Mouse (Mus musculus): ENCODE measurements at regions not wholly inside any gene's neighbourhood (a gene's known extent, or its start where the extent isn't known, plus 50 kb on each side); places are given as distances from the start of the nearest gene placed in this dataset.

GRCm38 (mm10) chr5:63331186-63331585 lies 317.7 kb upstream of the Nwd2 start:
- Histone ChIP-seq H3K4me3 (ENCODE audit: low read depth, low read length) (no peak overlapping the region), H3K36me3 (ENCODE audit: insufficient read depth) (no peaks in the 10 kb centered on the region), H3K9ac (no peak overlapping the region), H3K27me3 (ENCODE audit: insufficient read depth, low read length) (no peaks in the 10 kb centered on the region), H3K27ac (ENCODE audit: low read depth) (no peak overlapping the region), H3K4me1 (ENCODE audit: insufficient read depth) (no peaks in the 10 kb centered on the region), H3K9me3 (ENCODE audit: low read depth, low read length) (no peaks in the 10 kb centered on the region), H3K4me2 (no peak overlapping the region)
- TF ChIP-seq CTCF (IDR thresholded peaks at IDR 0.05; ENCODE audit: low read depth) = no peak
- no peak for DNase-seq
- ATAC-seq (ENCODE audit: insufficient read depth) = no peak

- H3K9ac ChIP-seq = no peak overlapping the region
- H3K27ac ChIP-seq (ENCODE audit: low read depth) = no peak overlapping the region
- H3K4me3 ChIP-seq (ENCODE audit: low read depth, low read length) = no peak overlapping the region
- ATAC-seq (ENCODE audit: insufficient read depth) (no peak), DNase-seq (no peak)
- H3K36me3 ChIP-seq (ENCODE audit: insufficient read depth) = no peaks in the 10 kb centered on the region
- no peaks in the 10 kb centered on the region for H3K9me3 ChIP-seq (ENCODE audit: low read depth, low read length)
- no peak for TF ChIP-seq CTCF (IDR thresholded peaks at IDR 0.05; ENCODE audit: low read depth)
- H3K4me2 ChIP-seq = no peak overlapping the region
- no peaks in the 10 kb centered on the region for H3K27me3 ChIP-seq (ENCODE audit: insufficient read depth, low read length)
- no peaks in the 10 kb centered on the region for H3K4me1 ChIP-seq (ENCODE audit: insufficient read depth)
- WGBS = 48% methylated on average over 2 of the region's 2 CpGs
These were observed 297.8 kb upstream of the Nwd2 start for GRCm38 (mm10) chr5:63351108-63351507.

GRCm38 (mm10) chr5:63391956-63392355 lies 256.9 kb upstream of the Nwd2 start:
- TF ChIP-seq CTCF (IDR thresholded peaks at IDR 0.05; ENCODE audit: low read depth) = no peak
- Histone ChIP-seq H3K36me3 (ENCODE audit: insufficient read depth) (no peaks in the 10 kb centered on the region), H3K4me3 (ENCODE audit: low read depth, low read length) (no peak overlapping the region), H3K27me3 (ENCODE audit: insufficient read depth, low read length) (no peaks in the 10 kb centered on the region), H3K9ac (no peak overlapping the region), H3K4me2 (no peak overlapping the region), H3K4me1 (ENCODE audit: insufficient read depth) (no peaks in the 10 kb centered on the region), H3K27ac (ENCODE audit: low read depth) (no peak overlapping the region), H3K9me3 (ENCODE audit: low read depth, low read length) (no peaks in the 10 kb centered on the region)
- no peak for DNase-seq
- ATAC-seq (ENCODE audit: insufficient read depth) = no peak
- WGBS = 91% methylated on average over 2 of the region's 2 CpGs

GRCm38 (mm10) chr5:63397963-63398362 lies 250.9 kb upstream of the Nwd2 start:
- 53% methylated on average over 3 of the region's 3 CpGs for WGBS
- Histone ChIP-seq H3K36me3 (ENCODE audit: insufficient read depth) (no peaks in the 10 kb centered on the region), H3K4me2 (no peak overlapping the region), H3K27me3 (ENCODE audit: insufficient read depth, low read length) (no peaks in the 10 kb centered on the region), H3K27ac (ENCODE audit: low read depth) (no peak overlapping the region), H3K9me3 (ENCODE audit: low read depth, low read length) (no peaks in the 10 kb centered on the region), H3K4me3 (ENCODE audit: low read depth, low read length) (no peak overlapping the region), H3K9ac (no peak overlapping the region), H3K4me1 (ENCODE audit: insufficient read depth) (no peaks in the 10 kb centered on the region)
- ATAC-seq (ENCODE audit: insufficient read depth) = no peak
- no peak for DNase-seq
- TF ChIP-seq CTCF (IDR thresholded peaks at IDR 0.05; ENCODE audit: low read depth) = no peak

GRCm38 (mm10) chr5:63430167-63430566 lies 218.7 kb upstream of the Nwd2 start:
- no peaks in the 10 kb centered on the region for H3K36me3 ChIP-seq (ENCODE audit: insufficient read depth)
- DNase-seq = no peak
- H3K9ac ChIP-seq = no peak overlapping the region
- 79% methylated on average over 3 of the region's 3 CpGs for WGBS
- no peak overlapping the region for H3K27ac ChIP-seq (ENCODE audit: low read depth)
- no peaks in the 10 kb centered on the region for H3K9me3 ChIP-seq (ENCODE audit: low read depth, low read length)
- no peaks in the 10 kb centered on the region for H3K4me1 ChIP-seq (ENCODE audit: insufficient read depth)
- no peak overlapping the region for H3K4me3 ChIP-seq (ENCODE audit: low read depth, low read length)
- TF ChIP-seq CTCF (IDR thresholded peaks at IDR 0.05; ENCODE audit: low read depth) = no peak
- no peak for ATAC-seq (ENCODE audit: insufficient read depth)
- H3K4me2 ChIP-seq = no peak overlapping the region
- no peaks in the 10 kb centered on the region for H3K27me3 ChIP-seq (ENCODE audit: insufficient read depth, low read length)

GRCm38 (mm10) chr5:63444407-63444806 lies 204.5 kb upstream of the Nwd2 start:
- H3K27me3 ChIP-seq (ENCODE audit: insufficient read depth, low read length) = no peaks in the 10 kb centered on the region
- H3K9ac ChIP-seq = no peak overlapping the region
- no peaks in the 10 kb centered on the region for H3K9me3 ChIP-seq (ENCODE audit: low read depth, low read length)
- H3K27ac ChIP-seq (ENCODE audit: low read depth) = no peak overlapping the region
- no peak overlapping the region for H3K4me2 ChIP-seq
- WGBS = 66% methylated on average over 3 of the region's 3 CpGs
- H3K4me3 ChIP-seq (ENCODE audit: low read depth, low read length) = no peak overlapping the region
- no peaks in the 10 kb centered on the region for H3K36me3 ChIP-seq (ENCODE audit: insufficient read depth)
- H3K4me1 ChIP-seq (ENCODE audit: insufficient read depth) = no peaks in the 10 kb centered on the region
- no peak for TF ChIP-seq CTCF (IDR thresholded peaks at IDR 0.05; ENCODE audit: low read depth)
- DNase-seq (no peak), ATAC-seq (ENCODE audit: insufficient read depth) (no peak)

- Histone ChIP-seq H3K4me1 (ENCODE audit: insufficient read depth) (no peaks in the 10 kb centered on the region), H3K27ac (ENCODE audit: low read depth) (no peak overlapping the region), H3K27me3 (ENCODE audit: insufficient read depth, low read length) (no peaks in the 10 kb centered on the region), H3K4me3 (ENCODE audit: low read depth, low read length) (no peak overlapping the region), H3K36me3 (ENCODE audit: insufficient read depth) (no peaks in the 10 kb centered on the region), H3K9me3 (ENCODE audit: low read depth, low read length) (no peaks in the 10 kb centered on the region), H3K4me2 (no peak overlapping the region), H3K9ac (no peak overlapping the region)
- WGBS = 63% methylated on average over 4 of the region's 4 CpGs
- DNase-seq = no peak
- no peak for TF ChIP-seq CTCF (IDR thresholded peaks at IDR 0.05; ENCODE audit: low read depth)
- no peak for ATAC-seq (ENCODE audit: insufficient read depth)
These were observed 203.7 kb upstream of the Nwd2 start for GRCm38 (mm10) chr5:63445171-63445570.
